Mouse (Mus musculus): ENCODE measurements around the gene Rab5b.

Rab5b gene

DNA sequence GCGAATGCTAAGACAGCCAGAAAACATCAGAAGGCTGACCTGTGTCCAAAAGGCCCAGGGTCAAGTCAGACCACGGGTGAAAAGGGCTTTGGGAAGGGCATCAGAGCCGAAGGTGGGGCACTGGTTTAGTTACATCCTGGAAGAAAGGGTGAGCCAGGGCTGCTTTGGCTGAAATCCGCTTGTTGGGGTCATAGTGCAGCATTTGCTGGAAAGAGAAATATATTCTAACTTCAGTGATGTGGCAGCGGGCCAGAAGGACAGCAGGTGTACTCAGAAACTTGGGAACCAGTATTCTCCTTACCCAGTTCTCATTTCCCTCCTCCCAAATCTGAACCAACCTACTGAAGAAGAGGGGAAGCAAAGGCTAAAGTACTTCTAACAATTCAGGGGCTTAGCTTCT, 2.9 kb upstream of the Rab5b start:
- no peak for DNase-seq (ENCODE audit: low read depth)

DNA sequence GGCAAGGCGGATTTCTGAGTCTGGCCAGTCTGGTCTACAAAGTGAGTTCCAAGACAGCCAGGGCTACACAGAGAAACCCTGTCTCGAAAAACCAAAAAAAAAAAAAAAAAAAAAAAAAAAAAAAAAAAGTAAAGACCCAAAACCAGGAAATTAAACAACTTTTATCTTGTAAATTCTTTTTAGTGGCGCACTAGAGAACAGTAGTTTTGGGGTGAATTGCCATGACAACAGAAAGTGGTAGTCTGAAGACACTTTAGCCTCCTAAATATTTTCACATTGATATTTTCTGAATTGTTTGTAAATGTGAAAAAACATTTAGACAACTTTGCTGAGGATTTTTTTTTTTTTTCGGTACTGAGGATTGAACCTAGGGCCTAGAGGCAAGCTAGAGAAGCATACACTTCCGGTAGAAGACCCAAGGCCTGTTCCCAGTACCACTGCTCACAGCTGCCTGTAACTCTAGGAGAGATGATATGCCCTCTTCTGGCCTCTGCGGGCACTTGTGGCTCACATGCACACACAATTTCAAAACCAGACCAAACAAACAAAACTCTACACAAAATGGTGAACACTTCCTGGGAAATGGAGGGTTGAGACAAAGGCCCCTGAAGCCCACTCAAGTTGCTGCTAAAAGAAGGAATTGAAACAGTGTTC, 1.1 kb upstream of the Rab5b start:
- peak; percentile 45 for DNase-seq (ENCODE audit: low read depth)

DNA sequence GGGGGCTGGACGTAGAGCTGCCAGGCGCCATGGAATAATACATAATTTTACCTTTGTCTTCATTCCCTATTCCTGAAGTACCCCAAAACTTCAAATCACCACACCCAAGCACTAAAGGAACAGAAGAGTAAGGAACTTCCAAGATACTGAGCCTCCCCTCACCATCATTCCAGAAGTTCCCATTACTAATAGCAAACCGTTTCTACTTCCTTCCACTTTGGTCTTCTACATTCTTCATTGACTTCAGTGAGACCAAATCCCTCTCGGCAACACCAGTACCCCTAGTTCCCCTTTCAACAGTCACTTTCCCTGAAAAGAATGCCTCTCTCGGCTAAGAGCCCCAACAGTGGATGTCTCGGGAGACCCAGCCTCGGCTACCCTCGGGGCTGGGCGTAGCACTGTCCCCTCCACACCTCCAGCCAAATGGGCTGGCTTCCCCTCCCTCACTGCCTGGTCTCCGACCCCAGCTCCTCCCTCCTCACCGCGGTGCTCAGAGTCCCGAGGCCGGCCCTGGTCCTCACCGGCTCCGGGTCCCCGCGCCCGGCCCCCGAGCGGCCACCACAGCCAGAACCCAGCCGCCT, 563 bp downstream of the Rab5b start:
- DNase-seq (ENCODE audit: low read depth) = no peak

DNA sequence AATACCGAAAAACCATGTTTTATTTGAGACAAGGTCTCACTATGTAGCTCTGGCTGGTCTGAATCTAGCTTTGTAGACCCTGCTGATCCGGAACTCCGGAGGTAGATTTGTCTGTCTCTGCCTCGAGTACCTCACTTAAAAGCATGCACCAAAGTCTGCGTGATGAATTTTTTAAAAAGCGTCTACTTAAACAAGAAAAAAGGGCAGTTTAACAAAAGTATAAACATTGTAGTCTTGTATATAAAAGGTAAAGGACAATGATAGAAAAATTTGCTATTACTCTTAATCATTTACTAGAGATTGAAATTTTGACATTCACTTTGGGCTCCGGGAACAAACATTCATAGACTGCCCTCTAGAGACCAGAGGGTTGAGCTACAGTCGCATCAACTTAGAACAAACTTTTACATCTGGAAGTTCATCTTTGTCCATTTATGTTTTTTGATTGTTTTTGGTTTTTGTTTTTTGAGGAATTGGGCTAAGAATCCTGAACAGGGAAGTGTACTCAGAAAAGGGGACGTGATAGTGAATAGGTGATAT, 21.5 kb downstream of the Rab5b start:
- peak; percentile 86 for DNase-seq (ENCODE audit: low read depth)

DNA sequence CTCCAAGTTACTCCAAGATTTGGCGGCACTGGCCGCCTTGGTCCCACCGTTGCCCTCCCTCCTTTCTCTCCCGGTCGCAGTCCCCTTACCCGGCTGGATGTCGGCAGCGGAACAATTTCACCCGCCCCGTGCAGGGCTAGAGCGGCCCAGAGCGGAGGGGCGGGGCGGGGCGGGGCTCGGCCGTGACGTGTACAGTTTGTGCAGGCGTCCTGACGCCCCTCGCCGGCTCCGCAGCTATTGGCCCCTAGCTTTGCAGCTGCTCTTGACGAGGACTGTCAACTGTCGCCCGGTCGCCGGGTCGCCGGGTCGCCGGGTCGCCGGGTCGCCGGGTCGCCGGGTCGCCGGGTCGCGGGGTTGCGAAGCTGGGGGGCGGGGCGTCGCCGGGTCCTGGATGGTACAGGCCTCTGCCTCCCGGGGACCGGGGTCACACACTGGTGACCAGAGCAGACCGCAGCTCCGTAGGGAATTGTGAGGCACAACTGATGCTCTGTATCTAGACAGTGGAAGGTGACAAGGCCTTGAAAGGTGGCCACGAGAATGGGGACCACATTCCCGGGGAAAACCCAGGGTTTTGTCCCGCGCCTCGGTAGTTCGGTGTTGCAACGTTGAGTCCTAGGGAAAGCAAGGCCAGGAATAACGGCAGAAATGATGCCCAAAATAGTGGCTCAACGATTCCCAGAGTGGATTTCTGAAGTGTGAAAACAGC, 22.1 kb downstream of the Rab5b start, which contains the start of gene Suox:
TSS of gene Suox (minus strand) at position 311 of the 706 bp plus-strand sequence.
- DNase-seq (ENCODE audit: low read depth) = peak; percentile 94

DNA sequence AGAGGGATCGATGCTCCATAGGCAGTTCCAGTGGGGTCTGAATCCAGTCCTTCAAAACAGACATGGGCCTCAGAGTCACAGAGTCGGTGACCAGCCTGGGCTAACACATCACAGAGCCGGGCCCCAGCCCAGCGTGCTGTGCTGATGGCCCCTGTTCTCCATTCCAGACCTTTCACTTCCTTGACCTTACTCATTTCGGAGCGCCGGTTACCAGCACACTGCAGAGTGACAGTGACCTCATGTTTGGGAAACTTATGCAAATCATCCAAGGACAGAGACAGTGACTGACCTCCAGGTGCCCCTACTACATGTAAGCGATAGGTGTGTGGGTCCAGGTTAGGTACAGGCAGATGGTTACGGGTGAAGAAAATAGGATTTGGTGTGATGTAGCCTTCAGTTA, 24.9 kb downstream of the Rab5b start:
- DNase-seq (ENCODE audit: low read depth) = no peak

DNA sequence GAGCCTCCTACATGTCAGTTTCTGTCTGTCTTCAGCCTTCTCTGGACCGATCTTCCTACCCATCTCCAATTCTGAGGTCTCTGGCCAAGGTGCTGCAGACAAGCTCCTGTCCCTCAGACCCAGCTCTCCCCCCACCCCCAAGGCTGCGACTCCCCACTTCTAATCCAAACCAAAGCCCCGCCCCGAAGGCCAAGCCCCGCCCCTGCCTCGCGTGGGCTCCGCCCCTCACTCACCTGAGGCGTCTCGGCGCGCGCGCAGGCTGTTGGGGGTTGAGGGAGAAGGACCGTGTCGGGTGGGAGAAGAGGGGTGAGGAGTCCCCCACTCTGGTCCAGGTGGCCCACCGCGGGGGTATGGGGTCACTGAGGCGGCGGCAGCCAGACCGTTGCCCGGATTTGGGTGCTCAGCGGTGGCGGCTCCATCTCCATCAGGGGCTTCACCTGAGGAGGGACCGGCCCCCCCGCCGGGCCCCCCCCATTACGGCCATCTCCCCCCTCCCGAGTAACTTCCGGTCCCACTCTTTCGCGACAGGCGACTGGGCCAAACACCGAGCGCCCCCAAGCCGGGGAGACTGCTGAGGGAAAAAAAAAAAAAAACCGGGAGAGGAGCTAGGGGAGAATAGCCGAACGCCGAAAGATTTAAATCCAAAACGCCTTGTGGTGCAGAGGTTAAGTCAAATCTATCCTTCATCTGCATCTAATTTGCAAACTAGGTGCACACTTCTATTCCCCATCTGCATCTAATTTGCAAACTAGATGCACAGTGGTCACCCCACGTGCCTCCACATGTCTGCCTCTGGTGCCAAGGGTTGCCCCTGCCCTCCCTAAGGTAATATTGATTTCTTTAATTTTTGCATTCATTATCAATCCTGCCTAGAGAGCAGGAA, 27.0 kb downstream of the Rab5b start:
- peak; percentile 80 for DNase-seq (ENCODE audit: low read depth)

DNA sequence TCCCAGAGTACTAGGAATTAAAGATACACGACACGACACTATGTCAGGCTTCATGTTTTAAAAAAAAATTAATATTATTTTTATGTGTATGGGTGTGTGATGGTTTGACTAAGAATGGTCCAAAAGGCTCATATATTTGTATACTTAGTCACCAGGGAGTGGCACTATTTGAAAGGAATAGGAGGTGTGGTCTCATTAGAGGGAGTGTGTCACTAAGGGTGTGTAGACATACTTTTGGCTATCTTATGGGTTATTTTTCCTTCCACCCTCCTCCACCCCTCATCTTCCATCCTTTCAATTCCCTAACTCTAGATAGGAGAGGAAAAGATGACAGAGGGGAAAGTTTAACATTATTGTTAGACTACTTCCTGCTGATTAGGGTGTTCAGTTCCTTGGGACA, 30.3 kb downstream of the Rab5b start:
- DNase-seq (ENCODE audit: low read depth) = no peak

DNA sequence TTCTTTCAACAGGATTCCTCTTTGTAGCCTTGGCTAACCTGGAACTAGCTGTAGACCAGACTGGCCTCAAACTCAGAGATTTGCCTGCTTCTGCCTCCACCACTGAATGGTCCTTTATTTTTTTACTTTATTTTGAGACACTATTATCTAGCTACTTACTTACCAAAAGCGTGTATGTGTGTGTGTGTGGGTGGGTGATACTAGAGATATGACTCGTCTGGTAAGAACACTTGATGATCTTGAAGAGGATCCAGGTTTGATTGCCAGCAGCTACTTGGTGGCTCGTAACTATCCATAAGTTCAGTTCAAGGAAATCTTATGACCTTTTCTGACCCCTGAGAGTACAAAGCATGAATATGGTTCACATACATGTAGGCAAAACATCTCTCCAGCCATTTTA, 30.8 kb downstream of the Rab5b start:
- peak; percentile 43 for DNase-seq (ENCODE audit: low read depth)

DNA sequence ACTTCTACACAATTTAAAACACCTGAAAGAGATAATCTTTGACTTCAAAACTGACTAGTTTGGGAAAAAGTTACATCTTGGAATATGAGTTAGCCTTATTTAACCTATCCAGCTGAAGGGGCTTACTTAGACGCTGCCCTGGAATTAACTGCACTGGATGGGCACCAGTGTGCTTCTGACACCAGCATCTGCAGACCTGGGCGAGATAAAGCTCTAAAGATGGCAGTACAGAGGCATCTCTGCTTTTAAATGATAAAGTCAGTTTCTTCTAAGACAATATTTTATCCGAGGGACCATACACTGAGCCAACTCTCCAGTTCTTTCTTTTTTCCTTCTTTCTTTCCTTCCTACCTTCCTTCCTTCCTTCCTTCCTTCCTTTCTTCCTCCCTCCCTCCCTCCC, 31.3 kb downstream of the Rab5b start:
- DNase-seq (ENCODE audit: low read depth) = no peak

DNA sequence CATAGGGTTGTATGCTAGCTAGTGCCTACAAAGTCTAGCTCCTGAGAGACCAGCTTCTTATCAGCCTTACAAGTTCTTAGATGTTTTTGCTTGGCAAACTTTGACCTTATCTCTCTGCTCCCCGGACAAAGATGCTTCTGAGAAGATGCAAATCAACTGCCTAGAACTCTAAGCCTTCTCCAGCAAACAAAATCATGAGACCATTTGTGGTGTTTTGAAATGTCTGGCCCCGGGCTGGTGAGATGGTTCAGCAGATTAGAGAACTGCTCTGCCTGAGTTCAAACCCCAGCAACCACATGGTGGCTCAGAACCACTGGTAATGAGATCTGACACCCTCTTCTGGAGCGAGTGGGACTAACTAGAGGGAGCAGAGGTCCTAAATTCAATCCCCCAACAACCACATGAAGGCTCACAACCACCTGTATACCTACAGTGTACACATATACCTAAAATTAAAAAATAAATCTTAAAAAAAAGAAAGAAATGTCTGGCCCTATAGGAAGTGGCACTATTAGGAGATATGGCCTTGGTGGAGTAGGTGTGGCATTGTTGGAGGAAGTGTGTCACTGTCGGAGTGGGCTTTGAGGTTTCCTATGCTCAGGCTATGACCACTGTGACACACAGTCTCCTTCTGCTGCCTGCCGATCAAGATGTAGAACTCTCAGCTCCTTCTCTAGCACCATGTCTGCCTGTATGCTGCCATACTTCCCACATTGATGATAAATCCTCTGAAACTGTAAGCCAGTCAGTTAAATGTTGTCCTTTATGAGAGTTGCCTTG, 32.4 kb downstream of the Rab5b start:
- peak; percentile 68 for DNase-seq (ENCODE audit: low read depth)

DNA sequence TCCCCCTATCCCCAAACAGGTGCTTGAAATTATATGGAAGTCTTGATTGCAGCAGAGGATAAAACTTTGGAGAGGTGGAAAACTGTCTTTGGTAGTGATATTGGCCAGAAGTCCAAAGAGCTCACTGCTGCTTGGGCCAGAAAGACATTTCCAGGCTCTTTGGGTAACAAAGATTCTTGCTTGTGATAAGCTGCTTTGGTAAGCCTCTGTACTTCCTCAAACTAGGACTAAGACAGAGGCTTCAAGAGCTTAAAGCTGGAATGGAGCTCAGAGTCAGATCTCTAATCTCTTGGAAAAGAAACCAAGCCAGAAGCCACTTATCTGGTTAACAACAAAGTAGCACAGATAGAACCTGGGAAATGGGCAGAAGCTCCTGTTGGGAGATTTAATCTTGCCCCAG, 33.6 kb downstream of the Rab5b start:
- DNase-seq (ENCODE audit: low read depth) = no peak

DNA sequence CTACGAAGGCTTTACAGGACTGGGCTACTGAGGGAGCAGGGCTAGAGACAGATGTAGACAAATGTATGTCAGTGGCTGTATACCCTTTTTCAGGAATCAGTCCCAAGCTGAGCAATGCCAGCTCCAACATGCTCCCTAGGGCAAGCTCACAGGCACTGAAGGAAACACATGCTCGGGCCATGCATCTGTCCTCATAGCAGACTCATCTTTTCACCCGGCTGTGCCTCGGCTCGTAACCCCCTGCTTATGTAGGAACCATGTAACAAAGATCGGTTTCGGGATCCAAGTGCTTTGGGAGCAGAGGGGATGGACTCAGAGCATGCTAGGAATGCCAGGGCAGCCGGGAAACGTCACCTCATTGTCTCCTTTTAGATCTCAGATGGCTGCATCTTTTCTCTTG, 36.6 kb downstream of the Rab5b start:
- DNase-seq (ENCODE audit: low read depth) = no peak

DNA sequence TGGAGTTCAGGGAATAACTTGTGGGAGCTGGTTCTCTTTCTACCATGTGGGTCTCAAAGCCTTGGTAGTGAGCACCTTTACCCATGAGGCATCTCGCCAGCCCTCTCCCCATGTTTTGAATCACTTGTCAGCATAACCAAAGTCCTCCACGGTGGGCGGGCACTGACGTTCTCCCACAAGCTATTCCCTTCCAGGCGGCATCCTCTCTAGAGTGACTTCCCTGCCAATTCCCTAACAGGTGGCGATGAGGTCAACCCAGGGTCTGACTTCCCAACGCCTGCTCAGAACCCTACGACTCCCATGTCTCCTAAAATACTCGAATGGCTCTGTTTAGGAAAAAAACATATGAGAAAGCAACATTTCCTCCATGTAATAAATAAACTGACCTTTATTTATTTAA, 38.2 kb downstream of the Rab5b start:
- no peak for DNase-seq (ENCODE audit: low read depth)

DNA sequence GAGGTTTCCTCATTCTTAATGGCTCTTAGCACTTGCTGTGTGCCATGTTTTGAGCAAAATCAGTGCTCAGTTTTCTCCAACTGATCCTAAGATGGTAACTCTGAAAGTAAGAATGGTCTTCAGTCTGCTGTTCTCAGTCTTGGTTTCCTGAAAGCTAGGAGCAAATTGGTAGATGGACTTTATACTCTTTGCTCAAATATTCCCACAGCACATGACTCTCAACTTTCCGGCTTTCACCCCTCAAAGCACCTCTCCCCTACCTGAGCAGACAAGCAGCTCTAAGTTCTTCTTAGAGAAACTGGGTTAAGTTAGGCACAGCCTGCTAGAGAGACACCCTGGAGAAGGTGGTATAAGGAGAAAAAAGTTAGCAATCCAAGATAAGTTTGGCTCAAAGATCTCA, 39.3 kb downstream of the Rab5b start:
- no peak for DNase-seq (ENCODE audit: low read depth)

DNA sequence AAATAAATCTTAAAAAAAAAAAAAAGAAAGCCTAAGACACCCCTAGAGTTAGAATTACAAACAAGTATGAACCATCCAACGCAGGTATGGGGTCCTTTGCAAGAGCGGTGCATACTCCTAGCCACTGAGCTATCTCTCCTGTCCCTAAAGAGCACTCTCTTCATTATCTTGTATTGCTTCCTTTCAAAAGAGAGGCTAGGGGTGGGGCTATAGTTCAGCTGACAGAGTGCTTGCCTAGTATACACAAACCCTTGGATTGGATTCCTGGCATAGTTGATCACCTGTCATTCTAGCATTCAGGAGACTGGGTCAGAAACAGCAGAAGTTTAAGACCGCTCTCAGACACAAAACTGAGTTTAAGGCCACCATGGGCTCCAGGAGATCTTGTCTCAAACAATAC, 40.8 kb downstream of the Rab5b start:
- DNase-seq (ENCODE audit: low read depth) = no peak

DNA sequence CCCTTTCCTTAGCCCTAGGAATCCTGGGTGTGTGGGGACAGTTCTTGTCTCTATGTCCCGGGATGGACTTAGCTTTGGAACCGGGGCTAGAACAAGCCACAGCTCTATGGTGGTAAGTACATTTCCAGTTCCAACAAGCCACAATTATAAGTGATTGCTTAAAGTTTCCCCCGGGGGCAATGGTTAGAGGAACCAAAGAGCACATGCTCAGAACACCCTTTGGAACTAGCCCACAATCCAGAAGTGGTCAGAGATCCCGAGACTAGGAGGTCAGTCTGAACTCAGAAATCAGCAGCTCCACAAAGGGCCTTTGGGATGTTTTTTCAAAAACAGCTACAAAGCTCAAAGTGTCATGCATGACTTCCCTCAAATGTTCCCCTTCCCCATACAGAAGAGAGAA, 42.2 kb downstream of the Rab5b start:
- DNase-seq (ENCODE audit: low read depth) = no peak

DNA sequence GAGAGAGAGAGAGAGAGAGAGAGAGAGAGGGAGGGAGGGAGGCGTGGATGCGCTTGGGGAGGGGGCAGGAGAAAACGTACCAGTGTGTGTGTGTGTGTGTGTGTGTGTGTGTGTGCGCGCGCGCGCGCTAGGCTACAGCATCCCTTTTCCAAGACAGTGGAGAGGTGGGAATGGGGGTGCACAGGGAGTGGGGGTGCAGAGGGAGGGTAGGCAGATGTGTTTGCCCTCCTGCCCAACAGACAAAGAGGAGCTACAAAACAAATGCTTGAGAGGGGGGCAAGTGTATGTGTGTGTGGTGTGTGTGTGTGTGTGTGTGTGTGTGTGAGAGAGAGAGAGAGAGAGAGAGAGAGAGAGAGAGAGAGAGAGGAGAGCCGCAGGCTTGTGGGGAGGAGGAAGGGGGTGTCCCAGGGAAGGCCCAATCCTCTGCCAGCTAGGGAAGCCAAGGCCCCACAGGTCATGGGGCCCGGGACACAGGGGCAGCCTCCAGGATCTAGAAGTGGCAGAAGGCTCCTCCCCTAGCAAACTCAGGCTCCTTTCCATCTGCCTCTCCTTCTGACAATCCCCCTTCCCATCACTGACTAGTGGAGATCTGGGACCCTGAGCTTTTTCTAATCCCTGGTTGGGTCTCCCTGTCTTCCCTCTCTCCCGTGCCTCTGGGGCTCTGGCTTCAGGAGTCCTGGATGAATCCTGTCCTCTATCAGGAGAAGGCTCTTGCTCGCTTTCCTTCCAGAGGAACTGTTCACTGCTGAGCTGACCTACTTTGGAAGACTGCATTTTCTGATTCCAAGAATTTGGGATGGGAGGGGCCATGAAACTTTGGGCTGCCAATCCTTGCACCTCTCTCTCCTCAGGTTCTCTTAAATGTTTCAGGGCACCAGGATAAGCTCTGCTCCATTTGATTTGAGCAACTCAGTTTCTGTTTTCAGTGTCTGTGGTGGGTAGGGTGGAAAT, 49.6 kb downstream of the Rab5b start:
- peak; percentile 69 for DNase-seq (ENCODE audit: low read depth)

DNA sequence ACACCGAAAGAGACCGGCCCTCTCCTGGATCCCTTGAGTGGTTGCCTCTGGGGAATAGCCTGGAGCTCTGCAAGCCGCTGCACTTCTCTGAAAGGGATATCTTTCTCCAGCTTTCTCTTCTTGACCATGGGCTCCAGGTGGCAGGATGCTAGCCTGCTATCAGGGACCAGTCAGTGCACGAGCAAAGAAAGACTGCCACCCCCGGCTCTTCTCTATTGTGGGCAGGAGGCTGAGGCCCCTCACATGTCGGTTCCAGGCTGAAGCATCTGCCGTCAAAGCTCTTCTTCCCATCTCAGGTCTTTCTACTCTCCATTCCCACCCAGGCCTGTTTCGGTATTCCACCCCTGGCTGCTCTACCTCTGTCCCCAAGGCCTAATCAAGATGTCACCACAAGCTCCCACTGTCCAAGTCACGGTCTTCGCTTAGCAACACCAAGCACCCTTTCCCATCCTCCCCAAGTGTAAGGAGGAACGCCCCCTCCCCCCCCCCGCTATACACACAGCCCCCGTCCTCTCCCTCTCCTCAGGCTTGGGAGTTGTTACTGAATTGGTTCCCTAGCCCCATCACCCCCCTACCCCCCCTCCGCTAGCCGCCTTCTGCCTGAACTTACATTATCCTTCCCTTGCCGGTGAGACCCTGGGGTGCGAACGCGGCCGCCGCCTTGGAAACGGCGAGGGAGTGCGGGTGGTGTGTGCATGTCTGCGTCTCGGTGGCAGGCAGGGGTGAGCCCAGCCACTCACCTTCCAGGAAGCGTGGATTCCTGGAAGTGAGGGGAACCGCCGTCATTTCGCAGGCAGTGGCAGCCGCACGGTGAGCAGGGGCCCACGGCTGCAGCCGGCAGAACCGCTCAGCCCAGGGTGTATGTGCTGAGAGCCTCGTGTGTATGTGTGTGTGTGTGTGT, 50.7 kb downstream of the Rab5b start, which contains the start of gene Ikzf4:
TSS of gene Ikzf4 (minus strand) at position 881 of the 901 bp plus-strand sequence.
- peak; percentile 80 for DNase-seq (ENCODE audit: low read depth)

Measured in induced T-regulatory cell, adult 2 months (primary cell).